Mouse (Mus musculus) ES-CJ7 (cell line): ENCODE data around the gene Klhl8.

Source experiments
- DNase-seq: peaks from one replicate; pipeline ENCODE4 v3.0.0; 2011; ENCODE audit warnings: low read depth, low spot score

The Klhl8 gene

GRCm38 (mm10) chr5:103846609-103847008 lies 64.5 kb downstream of the Klhl8 start:
- no peak for DNase-seq

DNA sequence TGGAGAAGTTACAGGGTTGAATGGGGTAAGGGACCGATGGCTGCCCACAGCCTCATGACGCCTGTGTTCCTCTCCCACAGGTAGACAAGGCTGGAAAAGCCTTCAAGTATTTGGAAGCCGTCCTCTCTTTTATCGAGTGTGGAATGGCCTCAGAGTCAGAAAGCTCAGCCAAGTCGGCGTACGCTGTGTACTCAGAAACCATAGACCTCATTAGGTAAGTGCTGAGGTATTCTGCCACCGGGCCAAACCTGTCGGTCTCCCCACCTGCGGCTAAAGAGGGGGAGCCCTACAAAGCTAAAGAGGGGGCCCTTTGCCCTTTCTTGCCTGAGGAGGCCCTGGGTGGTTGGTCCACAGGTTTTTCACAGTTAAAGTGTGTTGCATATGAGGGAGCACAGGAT lies 64.9 kb downstream of the Klhl8 start:
- no peak for DNase-seq

- no peak for DNase-seq
These were observed 65.5 kb downstream of the Klhl8 start for GRCm38 (mm10) chr5:103845418-103846153.

DNA sequence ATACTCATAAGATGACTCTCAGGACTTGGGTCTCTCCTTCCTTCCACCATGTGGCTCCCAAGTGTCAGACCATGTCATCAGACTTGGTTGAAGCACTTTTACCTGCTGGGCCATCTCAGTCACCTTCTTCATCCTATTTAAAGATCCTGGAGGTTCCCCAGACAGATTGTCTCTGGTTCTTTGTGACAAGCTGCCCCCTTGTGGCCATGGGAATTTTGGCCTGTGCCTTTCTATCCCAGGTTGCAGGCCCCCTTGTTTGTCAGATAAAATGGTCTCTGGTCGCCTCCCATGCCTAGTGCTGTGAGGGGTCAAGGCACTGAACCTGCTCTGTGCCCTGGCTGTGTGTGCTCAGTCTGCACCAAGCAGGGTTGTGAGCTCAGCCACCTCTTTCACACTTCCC lies 67.1 kb downstream of the Klhl8 start:
- DNase-seq = peak; percentile 61

DNA sequence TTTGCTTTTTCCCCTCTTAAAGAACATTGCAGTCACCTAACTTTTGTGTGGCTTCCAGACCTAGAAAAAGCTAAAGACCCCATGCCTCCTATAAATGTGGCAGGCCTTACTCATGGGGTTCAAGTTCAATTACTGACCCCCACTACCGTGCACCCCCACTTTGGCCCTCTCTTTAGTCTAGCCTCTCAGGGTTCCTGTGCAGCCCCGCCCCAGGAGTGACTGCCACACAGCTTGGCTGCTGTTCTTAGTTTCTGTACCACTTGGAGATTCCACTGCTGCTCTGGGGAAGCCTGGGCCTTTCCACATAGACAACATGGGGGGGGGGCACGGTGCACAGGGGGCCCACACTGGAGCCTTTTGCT lies 71.8 kb downstream of the Klhl8 start:
- no peak for DNase-seq

GRCm38 (mm10) chr5:103838550-103839264 lies 72.4 kb downstream of the Klhl8 start:
- DNase-seq = no peak

DNA sequence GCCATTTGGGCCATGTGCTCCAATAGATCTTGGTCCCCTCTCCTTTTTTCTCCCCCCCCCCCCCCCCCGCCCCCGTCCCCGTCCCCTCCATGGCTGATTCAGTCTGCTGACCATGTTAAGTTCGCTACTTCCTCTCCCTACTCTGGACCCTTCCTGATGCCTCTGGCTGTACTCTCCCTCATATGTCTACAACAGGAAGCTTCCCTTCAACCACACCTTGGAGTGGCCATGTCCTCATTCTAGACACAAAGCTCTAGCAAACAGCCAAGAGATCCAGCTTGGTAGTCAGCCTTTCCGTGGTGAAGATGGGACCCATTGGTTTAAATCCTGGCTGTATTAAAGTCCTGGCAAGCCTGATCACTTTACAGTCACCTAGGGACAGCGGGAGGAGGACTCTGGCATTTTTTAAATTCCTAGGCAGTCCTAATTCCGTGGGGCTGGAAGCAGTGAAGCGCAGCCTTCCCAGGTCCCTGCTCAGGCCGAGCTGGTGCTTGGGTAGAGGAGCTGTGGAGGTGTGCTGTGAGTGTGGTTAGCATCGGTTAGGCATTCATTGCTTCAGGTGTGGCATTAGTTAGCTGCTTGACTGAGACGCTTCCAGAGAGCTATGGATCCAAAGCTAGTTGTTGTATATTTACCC lies 74.8 kb downstream of the Klhl8 start:
- no peak for DNase-seq

DNA sequence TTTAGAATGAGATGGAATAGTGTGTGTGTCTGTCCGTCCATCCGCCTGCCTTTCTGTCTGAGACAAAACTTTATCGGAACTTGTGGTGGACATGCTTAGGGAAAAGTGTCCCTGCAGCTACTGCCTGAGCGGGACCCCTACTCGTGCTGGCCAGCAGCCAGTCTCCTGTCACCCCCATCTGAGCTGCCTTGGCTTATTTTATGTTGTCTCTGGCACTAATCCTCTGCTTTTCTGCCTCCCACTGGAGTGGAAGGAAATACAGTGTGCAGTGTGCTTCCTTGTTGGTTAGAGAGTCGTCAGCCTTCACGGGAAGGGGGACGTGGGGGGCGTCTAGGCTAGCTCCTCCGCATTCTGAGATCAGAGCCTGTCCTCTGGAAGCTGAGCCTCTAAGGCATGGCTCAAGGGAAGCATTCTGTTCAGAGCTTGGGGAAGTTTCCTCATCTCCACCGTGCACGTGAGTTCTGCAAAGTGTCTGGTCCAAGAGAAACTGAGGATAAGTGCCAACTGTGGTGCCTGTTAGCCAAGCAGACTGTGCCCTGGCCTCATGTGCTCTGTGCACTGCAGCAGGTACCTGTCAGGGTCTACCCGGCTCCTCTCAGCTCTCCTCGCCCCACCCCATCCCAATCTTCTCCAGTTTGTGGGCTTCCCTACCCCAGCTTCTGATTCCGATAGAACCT lies 75.5 kb downstream of the Klhl8 start:
- no peak for DNase-seq

- no peak for DNase-seq
These were observed 80.2 kb downstream of the Klhl8 start for GRCm38 (mm10) chr5:103830886-103831285.

GRCm38 (mm10) chr5:103829158-103829557 lies 81.9 kb downstream of the Klhl8 start:
- no peak for DNase-seq

DNA sequence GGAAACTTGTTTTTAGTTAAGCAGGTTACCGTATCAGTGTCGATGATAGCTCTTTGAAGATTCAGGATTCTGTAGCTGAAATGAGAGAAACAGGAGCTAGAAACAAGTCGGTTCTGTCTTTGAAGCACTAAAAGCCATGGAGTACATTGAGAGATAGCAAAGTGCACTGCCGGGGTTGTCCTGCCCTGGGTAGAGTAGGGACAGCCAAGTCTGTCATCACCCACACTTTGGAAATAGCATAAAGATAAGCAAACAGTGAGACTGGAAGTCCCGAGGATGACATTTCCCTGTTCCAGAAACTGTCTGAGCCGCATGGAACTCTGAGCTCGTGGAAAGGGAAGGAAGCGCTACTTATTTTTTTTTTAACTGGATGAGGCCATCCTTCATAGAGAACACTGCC lies 82.3 kb downstream of the Klhl8 start:
- no peak for DNase-seq

DNA sequence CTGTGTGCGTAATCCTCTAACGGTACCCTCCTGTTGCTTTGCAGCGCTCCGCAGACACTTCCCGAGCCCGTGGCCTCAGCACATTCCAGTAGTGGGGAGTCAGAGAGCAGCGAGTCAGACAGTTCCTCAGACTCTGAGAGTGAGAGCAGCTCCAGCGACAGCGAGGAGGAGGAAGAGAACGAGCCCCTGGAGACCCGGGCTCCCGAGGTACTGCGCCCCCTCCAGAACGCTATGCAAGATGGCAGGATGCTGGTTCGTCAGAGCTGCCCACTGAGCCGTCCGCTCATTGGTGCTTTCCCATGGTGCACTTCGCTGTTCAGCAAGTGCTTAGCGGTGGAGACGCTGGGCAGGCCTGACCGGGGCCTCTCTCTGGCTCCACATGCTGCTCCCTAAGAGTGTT lies 82.8 kb downstream of the Klhl8 start:
- DNase-seq = peak; percentile 42

DNA sequence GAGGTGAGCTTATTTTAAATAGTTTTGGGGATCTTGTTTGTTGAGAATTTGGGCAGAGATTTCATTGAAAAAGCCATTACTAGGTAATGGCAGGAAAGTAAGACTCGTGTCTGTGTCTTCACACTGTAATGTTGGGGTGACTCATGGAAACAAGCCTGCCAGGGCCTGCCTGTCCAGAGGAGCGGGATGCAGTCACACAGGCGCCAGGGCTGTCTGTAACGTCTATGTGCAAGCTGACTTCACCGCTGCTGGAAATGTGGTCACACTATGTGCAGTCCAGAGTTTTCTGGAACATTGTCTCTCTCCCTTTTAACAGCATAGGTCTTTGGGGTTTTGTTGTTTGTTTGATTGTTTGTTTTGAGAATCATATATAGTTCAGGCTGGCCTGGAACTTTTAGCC lies 88.1 kb downstream of the Klhl8 start:
- no peak for DNase-seq

DNA sequence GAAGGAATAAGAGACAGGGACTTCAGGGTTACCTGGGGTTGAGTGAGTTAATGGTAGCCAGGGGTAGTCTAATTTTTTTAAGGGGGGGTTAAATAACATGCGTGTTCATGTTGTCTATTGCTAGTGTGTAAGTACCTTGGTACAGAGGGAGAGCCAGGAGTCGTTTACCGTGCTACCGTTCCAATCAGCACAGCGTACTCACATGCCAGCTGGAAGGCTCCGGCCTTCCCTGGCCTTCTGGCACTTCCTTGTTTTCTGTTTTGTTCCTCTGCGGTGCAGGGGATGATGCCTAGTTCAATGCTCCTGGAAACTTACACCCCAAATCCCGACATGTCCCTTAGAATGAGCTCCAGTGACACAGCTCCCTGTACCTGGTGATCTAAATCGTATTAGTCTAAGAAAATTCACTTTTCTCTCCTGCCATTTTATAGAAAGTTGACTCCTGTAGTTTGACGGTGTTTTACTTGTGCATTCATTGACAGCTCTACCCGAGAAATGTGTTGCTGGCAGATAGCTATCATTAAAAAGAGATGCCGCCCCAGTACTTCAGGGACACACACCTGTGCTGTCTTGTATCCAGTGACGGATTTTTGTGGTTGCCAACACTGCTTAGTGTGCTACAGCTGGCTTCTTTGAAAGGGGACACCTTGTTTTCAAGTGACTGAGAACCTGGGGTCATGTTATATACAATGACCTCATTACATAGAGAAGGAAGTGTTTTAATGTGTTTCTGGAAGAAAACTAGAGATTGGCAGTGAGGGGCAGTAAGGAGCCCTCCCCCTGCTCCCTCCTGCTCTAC lies 89.4 kb downstream of the Klhl8 start:
- DNase-seq = no peak

DNA sequence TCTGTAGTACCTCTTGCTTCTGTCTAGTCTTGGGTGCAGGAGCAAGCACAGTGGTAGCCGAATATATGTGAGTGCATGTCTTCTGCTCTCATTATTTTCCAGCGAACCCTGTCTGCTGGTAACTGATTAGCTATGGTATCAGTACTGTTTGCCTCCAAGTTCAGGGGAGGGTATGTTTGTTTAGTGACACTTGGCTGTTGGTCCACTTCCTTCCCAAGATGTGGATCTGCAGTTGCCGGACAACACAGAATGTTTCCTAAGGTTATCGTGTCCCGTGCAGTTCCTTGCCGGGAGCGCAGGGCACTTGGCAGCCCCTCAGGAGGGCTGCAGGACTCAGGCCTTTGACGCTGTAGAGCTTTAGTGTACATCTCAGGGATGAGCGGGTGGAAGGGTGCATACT lies 90.0 kb downstream of the Klhl8 start:
- DNase-seq = no peak

- DNase-seq = no peak
These were observed 91.4 kb downstream of the Klhl8 start for GRCm38 (mm10) chr5:103819674-103820073.

DNA sequence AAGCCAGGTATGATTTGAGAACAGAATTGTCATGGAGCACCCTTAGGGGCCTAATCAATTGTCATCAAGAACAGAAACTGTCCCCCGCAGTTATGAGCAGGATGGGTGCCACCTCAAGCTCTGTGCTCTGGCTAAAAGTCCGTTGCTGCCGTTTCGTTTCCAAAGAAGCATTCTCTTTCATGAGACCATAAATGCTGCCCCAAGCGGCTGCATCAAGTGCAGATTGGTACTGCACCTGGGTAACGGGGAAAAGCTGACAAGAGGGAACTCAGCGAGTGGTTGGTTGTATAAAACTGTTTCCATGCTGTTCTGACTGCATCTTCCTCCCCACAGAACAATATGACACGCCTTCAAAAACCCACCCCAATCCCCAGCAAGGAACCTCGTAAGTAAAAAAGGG lies 92.5 kb downstream of the Klhl8 start:
- DNase-seq = no peak

DNA sequence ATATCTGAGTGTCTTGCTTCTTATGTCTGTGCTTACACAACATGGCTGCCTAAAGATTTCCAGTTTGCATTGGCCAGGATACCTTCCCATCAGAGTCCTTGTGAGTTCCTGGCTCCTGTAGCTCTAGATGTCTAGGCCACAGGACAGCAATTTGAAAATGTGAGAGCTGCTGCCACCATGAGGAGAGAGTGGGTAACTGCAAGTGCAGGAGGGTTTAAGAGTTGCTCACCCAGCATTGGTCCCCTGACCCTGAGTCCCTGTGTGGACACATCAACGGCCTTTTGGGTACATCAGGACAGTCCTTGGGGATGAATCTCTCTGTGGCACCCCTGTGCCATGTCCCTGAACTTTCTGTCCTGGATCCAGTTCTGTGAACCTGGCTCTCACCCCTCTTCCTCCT lies 93.3 kb downstream of the Klhl8 start:
- DNase-seq = peak; percentile 90

GRCm38 (mm10) chr5:103816718-103817117 lies 94.3 kb downstream of the Klhl8 start:
- no peak for DNase-seq

GRCm38 (mm10) chr5:103815249-103815617 lies 95.8 kb downstream of the Klhl8 start:
- no peak for DNase-seq

DNA sequence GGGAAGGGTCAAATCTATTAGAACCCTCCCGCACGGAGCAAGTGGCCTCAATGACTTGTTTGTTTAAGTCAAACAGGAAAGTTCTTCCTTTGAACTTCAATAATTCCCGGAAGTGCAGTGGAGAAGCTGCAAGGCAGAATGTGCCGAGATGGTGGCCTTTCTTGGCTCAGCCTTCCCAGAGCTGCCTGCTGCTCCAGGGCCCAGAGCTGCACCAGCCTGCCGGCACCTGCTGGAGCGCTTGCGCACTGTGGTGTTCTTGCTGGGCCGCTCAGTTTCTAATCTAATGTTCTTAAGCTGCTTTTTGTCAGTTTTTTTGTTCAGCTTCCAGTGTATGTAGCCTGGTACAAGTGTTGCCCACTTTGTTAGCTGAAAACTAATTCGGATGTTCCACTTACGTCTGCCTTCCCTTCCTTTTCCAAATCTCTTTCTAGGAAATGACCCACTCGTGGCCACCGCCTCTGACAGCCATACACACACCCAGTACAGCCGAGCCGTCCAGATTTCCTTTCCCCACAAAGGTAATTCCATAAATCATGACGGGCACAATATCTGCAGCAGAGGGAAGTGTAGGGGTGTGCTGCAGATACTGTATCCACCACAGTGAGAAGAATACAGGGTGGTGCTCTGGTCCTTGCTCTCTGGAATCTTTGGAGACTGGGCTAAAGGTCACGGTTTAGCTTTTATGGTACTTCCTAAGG lies 96.4 kb downstream of the Klhl8 start:
- no peak for DNase-seq
